Mouse (Mus musculus) E14TG2a.4 (cell line): ENCODE data around the gene Krt86.

Experiments used
- CTCF ChIP-seq: conservative IDR thresholded peaks from 2 replicates; pipeline ENCODE4 v1.5.1; 2014; ENCODE audit warnings: low read length
- NANOG ChIP-seq: IDR thresholded peaks from 2 replicates; pipeline ENCODE4 v1.6.1; 2014; ENCODE audit warnings: borderline replicate concordance, low read length, mixed read lengths
- POU5F1 ChIP-seq: IDR thresholded peaks from 2 replicates; pipeline ENCODE4 v1.6.1; 2014; ENCODE audit warnings: low read length, borderline replicate concordance

DNA sequence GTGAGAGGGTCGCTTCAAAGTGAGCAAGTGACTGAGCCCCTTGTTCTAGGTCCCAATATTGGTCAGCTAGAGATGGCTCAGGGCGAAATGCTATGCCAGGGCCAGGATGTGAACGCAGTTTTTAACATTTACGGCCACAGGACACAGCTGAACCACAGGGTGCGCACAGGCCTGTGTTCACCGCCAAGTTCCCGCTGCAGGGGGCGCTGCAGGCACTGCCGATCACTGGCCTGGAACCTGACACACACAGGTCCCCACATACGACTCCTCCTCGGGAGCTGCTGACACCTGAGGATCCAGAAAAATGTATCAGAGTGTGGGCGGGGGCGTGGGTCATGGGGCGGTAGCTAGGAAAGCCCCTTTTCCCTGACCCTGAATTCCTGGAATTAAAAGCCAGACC lies 14.0 kb upstream of the Krt86 start:
- TF ChIP-seq CTCF (peak; percentile 51), NANOG (no peak), POU5F1 (no peak)
